Mouse (Mus musculus): ENCODE data around the gene 1700016C15Rik.

1700016C15Rik gene

GRCm38 (mm10) chr1:177729043-177730024 is at the start of gene 1700016C15Rik:
Gene 1700016C15Rik, plus strand, starts transcription at chr1:177729814.
- no peak for DNase-seq (ENCODE audit: low read depth in 2 of 2, low spot score in 2 of 2)

DNA sequence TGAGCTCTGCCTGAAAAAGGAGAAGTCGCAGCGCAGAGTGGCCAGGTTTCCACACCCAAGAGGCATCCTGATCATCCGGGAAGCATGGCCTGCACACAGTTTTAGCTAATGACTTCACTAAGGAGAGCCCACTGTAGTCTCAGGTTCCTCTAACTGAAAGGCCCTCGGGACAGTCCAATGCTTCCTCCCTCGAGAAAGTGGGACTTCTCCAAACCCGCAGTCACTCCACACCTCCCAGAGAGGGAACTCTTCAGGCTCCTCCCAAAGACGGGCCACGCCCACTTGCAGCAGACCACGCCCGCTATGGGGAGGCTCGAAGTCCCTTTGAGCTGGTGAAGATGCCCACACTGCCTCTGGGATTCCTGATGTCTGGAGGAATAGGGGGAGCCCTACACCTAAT is 48.4 kb upstream of the 1700016C15Rik start:
- no peak for DNase-seq (ENCODE audit: low read depth in 2 of 2, low spot score in 2 of 2)

DNA sequence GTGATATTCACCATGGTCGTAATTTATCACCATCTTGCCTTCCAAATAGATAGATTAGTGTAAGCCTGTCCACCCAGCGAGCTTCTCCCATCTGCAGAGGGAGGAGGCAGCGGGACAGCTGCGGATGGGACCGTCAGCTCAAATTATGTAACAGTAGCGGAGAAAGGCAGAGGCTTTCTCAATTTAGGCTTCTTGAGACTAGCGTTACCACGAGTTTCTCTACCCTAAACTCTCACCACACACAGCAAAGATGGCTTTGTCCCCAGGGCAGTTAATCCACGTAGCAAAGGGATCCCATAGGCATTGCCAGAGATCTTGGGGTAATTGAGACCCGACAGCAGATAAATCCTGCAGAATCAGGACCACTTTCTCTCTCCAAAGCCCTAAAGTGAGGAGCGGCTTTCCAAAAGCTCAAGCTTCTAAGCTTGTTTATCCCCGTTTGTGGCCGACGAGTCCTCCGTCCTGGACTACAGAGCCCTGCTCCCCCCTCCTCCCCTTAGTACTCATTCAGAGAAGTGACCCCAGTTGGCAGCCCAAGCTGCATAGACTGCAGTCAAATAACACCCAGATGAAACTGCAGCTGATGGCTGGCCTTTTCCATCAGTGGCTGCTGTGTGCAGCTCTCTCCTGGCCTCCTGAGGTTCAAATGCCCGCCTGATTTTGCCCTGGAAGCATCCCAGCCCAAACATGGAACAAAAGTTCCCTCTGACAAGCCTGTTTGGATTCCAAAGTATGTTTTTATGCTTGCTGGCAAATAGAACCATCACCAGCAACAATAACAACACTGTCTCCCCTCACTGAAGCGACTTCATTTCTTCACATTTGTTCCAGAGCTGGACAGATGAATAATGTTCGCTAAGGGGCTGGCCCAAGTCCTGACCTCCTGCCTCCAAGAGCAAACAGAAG is 45.4 kb upstream of the 1700016C15Rik start:
- no peak for DNase-seq (ENCODE audit: low read depth in 2 of 2, low spot score in 2 of 2)

- DNase-seq (ENCODE audit: low read depth in 2 of 2, low spot score in 2 of 2), result no peak
Observed at GRCm38 (mm10) chr1:177684901-177685300, 44.7 kb upstream of the 1700016C15Rik start.

DNA sequence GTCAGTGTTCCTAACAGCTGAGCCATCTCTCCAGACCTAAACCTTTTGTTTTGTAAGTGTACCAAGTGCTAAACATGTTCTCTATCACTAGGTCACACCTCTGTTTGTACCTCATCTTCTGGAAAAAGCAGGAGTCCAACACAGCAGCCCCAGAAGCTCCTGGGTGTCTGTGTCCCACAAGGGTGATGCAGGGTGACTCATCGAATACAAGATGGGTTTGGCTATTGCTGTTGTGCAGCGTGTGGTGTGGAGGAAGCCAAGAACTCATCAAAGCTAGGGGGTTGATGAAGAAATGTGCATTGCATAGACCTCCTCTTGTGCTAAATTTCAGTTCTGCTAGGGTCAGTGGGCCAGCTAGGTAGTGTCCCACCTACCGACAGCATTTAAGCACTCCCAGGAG is 43.5 kb upstream of the 1700016C15Rik start:
- no peak for DNase-seq (ENCODE audit: low read depth in 2 of 2, low spot score in 2 of 2)

- DNase-seq (ENCODE audit: low read depth in 2 of 2, low spot score in 2 of 2), result no peak
Observed at GRCm38 (mm10) chr1:177686982-177687381, 42.6 kb upstream of the 1700016C15Rik start.

DNA sequence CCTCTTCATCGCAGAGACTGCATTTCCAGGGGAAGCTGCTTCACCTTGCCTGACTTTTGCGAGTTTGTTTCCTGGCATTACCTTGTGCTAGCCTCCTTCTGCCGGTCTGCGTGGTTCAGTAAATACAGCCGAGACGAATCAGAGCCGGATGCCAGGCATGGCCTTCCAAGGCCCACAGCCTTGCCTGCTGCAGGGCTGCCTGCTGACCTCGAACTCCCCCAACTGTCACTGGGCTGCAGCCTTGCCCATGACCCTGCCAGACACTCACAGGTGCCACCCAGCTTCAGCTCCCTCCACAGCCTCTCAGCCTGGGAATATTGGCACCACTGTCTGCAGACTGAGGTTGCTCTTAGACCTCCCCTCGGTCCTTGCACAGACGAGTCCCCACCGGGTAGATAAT is 37.1 kb upstream of the 1700016C15Rik start:
- DNase-seq (ENCODE audit: low read depth in 2 of 2, low spot score in 2 of 2), result no peak

GRCm38 (mm10) chr1:177693486-177694252 is 35.9 kb upstream of the 1700016C15Rik start:
- no peak for DNase-seq (ENCODE audit: low read depth in 2 of 2, low spot score in 2 of 2)

- DNase-seq (ENCODE audit: low read depth in 2 of 2, low spot score in 2 of 2), result no peak
Observed at GRCm38 (mm10) chr1:177700560-177700959, 29.1 kb upstream of the 1700016C15Rik start.

- peak; percentile 51 to 68 for DNase-seq (ENCODE audit: low read depth in 2 of 2, low spot score in 2 of 2)
Observed at GRCm38 (mm10) chr1:177702481-177703146, 27.0 kb upstream of the 1700016C15Rik start.

DNA sequence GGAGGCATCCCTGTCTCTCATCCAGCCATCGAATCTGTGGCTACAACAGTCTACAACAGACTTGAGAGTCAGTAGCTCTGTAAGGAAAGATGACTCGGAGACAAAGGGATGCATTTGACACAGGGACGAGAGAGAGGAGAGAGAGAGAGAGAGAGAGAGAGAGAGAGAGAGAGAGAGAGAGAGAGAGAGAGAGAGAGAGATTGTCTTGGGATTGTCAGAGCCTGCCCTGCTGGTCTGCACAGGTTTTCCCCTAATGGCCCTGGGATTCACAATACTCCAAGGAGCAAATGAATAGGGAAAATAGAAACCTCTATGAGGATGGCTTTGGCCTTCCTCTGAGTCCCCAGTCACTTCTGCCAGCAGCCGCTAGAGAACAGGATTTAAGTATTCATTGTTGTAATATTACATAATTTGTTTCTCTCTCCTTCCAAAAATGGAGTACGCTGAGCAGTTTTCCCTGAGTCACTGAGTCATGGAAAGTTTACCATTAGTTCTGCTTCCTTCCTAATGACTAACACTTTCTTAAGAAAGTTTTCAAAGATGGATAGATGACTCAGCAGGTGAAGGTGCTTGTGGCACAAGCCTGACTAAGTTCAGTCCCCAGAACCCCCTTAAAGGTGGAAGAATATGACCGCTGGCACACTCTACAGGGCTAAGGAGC is 26.3 kb upstream of the 1700016C15Rik start:
- no peak for DNase-seq (ENCODE audit: low read depth in 2 of 2, low spot score in 2 of 2)

DNA sequence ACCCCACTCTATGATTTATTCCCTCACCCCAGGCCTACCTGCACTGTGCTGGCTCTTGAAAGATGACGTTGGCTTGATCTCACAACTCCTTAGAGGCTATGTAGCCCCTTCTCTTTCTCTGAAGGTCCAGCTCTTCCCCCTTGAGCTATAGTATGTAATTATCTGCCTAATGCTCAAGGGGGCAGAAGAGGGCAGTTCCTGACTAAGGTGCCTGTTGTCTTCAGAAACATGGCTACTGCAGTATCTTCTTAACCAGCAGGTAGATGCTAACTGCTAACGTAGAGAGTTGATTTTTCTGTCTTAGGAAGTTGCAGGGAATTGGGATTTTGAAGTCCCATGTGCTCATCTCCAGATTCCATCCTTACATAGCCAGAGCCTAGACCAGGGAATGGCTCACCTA is 24.4 kb upstream of the 1700016C15Rik start:
- no peak for DNase-seq (ENCODE audit: low read depth in 2 of 2, low spot score in 2 of 2)

- no peak for DNase-seq (ENCODE audit: low read depth in 2 of 2, low spot score in 2 of 2)
Observed at GRCm38 (mm10) chr1:177707571-177707970, 22.0 kb upstream of the 1700016C15Rik start.

DNA sequence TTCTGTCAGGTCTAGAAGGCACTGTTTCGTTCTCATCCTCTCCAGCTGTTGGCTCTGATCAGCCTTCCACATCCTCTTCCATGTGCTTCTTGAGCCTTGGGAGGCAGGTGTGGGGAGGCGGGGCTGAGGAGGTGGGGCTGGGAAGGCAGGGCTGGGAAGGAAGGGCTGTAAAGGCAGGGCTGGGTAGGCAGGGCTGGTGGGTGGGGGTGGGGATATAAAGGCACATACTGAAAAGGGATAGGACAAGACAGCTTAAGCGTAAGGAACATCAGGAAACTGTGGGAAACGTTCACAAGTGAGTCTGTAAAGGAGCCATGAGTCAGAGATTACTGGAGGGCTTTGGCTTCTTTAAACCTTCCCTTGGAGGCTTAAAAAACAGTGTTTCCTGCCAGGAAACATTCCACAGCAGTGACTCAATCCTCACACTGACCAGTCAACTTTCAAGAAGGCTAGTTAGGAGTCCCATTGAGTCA is 21.0 kb upstream of the 1700016C15Rik start:
- DNase-seq (ENCODE audit: low read depth in 2 of 2, low spot score in 2 of 2), result no peak

- DNase-seq (ENCODE audit: low read depth in 2 of 2, low spot score in 2 of 2), result no peak
Observed at GRCm38 (mm10) chr1:177711000-177711399, 18.6 kb upstream of the 1700016C15Rik start.

GRCm38 (mm10) chr1:177711418-177711817 is 18.2 kb upstream of the 1700016C15Rik start:
- no peak for DNase-seq (ENCODE audit: low read depth in 2 of 2, low spot score in 2 of 2)

- no peak for DNase-seq (ENCODE audit: low read depth in 2 of 2, low spot score in 2 of 2)
Observed at GRCm38 (mm10) chr1:177713635-177714396, 15.8 kb upstream of the 1700016C15Rik start.

DNA sequence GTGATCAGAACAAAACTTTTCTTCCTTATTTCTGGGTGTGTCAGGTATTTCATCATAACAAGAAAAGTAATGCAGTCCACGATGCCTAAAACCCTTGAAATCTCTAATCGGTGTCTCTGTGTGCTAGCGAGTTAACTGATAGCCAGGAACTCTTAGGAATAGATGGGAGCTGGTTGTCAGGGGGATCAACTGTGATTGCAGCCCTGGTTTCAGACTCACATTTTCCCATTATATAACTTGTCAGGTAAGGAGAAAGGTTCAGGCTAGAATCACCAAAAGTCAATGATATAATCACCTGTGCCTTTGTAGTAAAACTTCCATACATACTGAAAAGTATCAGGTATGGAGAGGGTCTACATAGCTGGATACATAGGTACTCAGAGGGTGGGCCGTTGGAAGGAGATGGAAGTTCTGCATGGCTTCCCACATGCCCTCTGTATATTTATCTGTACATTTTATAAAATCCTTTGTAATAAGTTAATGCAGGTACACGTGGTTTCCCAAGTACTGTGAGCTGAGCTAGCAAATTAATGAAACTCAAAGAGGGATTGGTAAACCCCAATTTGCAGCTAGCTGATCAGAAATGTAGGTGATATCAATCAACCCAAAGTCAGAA is 15.1 kb upstream of the 1700016C15Rik start:
- no peak for DNase-seq (ENCODE audit: low read depth in 2 of 2, low spot score in 2 of 2)

- no peak for DNase-seq (ENCODE audit: low read depth in 2 of 2, low spot score in 2 of 2)
Observed at GRCm38 (mm10) chr1:177716448-177716847, 13.2 kb upstream of the 1700016C15Rik start.
